Mouse (Mus musculus) stomach, postnatal 0 days (tissue): ENCODE measurements at regions not wholly inside any gene's neighbourhood (a gene's known extent, or its start where the extent isn't known, plus 50 kb on each side); places are given as distances from the start of the nearest gene placed in this dataset.

Experiments
- ATAC-seq: fragments of 200-750 bp; cut with Nextera tagmentation; 2 replicates; pipeline ENCODE4 v1.8.0; 2017; ENCODE audit not compliant: low FRiP score, low TSS enrichment
- DNase-seq: peaks from one replicate; pipeline ENCODE4 v3.0.0-alpha.2; 2016; ENCODE audit warnings: low spot score
- H3K27ac ChIP-seq: fragments of 300-500 bp; sonication (generic); replicated peaks from 2 replicates; pipeline ENCODE4 v1.5.1; 2014; ENCODE audit warnings: mild to moderate bottlenecking, control low read depth
- H3K27me3 ChIP-seq: fragments of 300-500 bp; sonication (generic); 2 replicates; pipeline ENCODE4 v1.6.1; 2014; ENCODE audit warnings: low read length; ENCODE audit not compliant: control insufficient read depth, insufficient read depth
- H3K36me3 ChIP-seq: fragments of 300-500 bp; sonication (generic); 2 replicates; pipeline ENCODE4 v1.6.1; 2014; ENCODE audit warnings: low read length, mixed read lengths; ENCODE audit not compliant: control insufficient read depth, insufficient read depth
- H3K4me1 ChIP-seq: fragments of 300-500 bp; sonication (generic); replicated peaks from 2 replicates; pipeline ENCODE4 v1.6.1; 2014; ENCODE audit warnings: antibody characterized with exemption; ENCODE audit not compliant: control insufficient read depth, insufficient read depth
- H3K4me2 ChIP-seq: fragments of 300-500 bp; sonication (generic); replicated peaks from 2 replicates; pipeline ENCODE4 v1.6.1; 2014; ENCODE audit warnings: low read depth, mild to moderate bottlenecking, control low read depth, moderate library complexity
- H3K4me3 ChIP-seq: fragments of 300-500 bp; sonication (generic); 2 replicates; pipeline ENCODE4 v1.5.1; 2014; ENCODE audit warnings: low read depth, low read length, control low read depth
- H3K9ac ChIP-seq: fragments of 300-500 bp; sonication (generic); 2 replicates; pipeline ENCODE4 v1.6.1; 2014; ENCODE audit warnings: mild to moderate bottlenecking, low read length, control low read depth, mixed read lengths
- H3K9me3 ChIP-seq: fragments of 300-500 bp; sonication (generic); 2 replicates; pipeline ENCODE4 v1.6.1; 2016; ENCODE audit warnings: low read length; ENCODE audit not compliant: control insufficient read depth
- CTCF ChIP-seq: IDR thresholded peaks from 2 replicates; pipeline ENCODE4 v1.5.1; 2016; ENCODE audit warnings: antibody characterized with exemption, low read depth, mild to moderate bottlenecking, moderate library complexity
- EP300 ChIP-seq: optimal IDR thresholded peaks from 2 replicates; pipeline ENCODE3; 2016; ENCODE audit warnings: antibody characterized with exemption
- WGBS: fragments of 180-500 bp; shearing (Covaris S2); extraction: QIAGEN DNeasy Blood & Tissue Kit; methylation state at CpG from one replicate; pipeline ENCODE4 v1.1.7; 2014; 5-methylcytosine and 5-hydroxymethylcytosine counted together

GRCm38 (mm10) chr10:16993789-16994188, 729.2 kb upstream of the Cited2 start:
- TF ChIP-seq CTCF (no peak), EP300 (no peak)
- H3K4me2 ChIP-seq: no peak overlapping the region
- no peaks in the 10 kb centered on the region for H3K36me3 ChIP-seq
- no peaks in the 10 kb centered on the region for H3K4me1 ChIP-seq
- no peaks in the 10 kb centered on the region for H3K9me3 ChIP-seq
- no peak overlapping the region for H3K4me3 ChIP-seq
- no peak overlapping the region for H3K9ac ChIP-seq
- WGBS: 52% methylated on average over 2 of the region's 2 CpGs
- ATAC-seq (no peak), DNase-seq (no peak)
- H3K27ac ChIP-seq: no peak overlapping the region
- H3K27me3 ChIP-seq: no peaks in the 10 kb centered on the region

GRCm38 (mm10) chr10:16994526-16994925, 728.5 kb upstream of the Cited2 start:
- H3K9me3 ChIP-seq: no peaks in the 10 kb centered on the region
- H3K36me3 ChIP-seq: no peaks in the 10 kb centered on the region
- no peak overlapping the region for H3K4me3 ChIP-seq
- no peaks in the 10 kb centered on the region for H3K27me3 ChIP-seq
- H3K4me2 ChIP-seq: no peak overlapping the region
- no peaks in the 10 kb centered on the region for H3K4me1 ChIP-seq
- TF ChIP-seq EP300: no peak
- no peak for TF ChIP-seq CTCF
- no peak overlapping the region for H3K9ac ChIP-seq
- DNase-seq (no peak), ATAC-seq (no peak)
- WGBS: 47% methylated on average over 6 of the region's 6 CpGs
- H3K27ac ChIP-seq: no peak overlapping the region

GRCm38 (mm10) chr10:16995010-16995409, 728.0 kb upstream of the Cited2 start:
- 67% methylated on average over 1 of the region's 1 CpGs for WGBS
- DNase-seq: no peak
- TF ChIP-seq CTCF (no peak), EP300 (no peak)

GRCm38 (mm10) chr10:16996820-16997466, 726.1 kb upstream of the Cited2 start:
- ATAC-seq: no peak
- Histone ChIP-seq H3K27me3 (no peaks in the 10 kb centered on the region), H3K27ac (no peak overlapping the region), H3K9ac (no peak overlapping the region), H3K9me3 (no peaks in the 10 kb centered on the region), H3K4me3 (no peak overlapping the region), H3K36me3 (no peaks in the 10 kb centered on the region), H3K4me1 (no peaks in the 10 kb centered on the region), H3K4me2 (no peak overlapping the region)
- WGBS: 72% methylated on average over 6 of the region's 6 CpGs
- TF ChIP-seq EP300 (no peak), CTCF (no peak)
- DNase-seq: no peak

More at GRCm38 (mm10) chr10:16995010-16995409, 728.0 kb upstream of the Cited2 start:
- Histone ChIP-seq H3K9me3 (no peaks in the 10 kb centered on the region), H3K4me3 (no peak overlapping the region), H3K4me2 (no peak overlapping the region), H3K27ac (no peak overlapping the region), H3K27me3 (no peaks in the 10 kb centered on the region), H3K4me1 (no peaks in the 10 kb centered on the region), H3K36me3 (no peaks in the 10 kb centered on the region), H3K9ac (no peak overlapping the region)
- ATAC-seq: no peak

GRCm38 (mm10) chr10:17001320-17001719, 721.7 kb upstream of the Cited2 start:
- WGBS: 77% methylated on average over 8 of the region's 8 CpGs
- no peaks in the 10 kb centered on the region for H3K9me3 ChIP-seq
- no peaks in the 10 kb centered on the region for H3K36me3 ChIP-seq
- no peak overlapping the region for H3K27ac ChIP-seq
- no peaks in the 10 kb centered on the region for H3K4me1 ChIP-seq
- H3K9ac ChIP-seq: no peak overlapping the region
- no peak for TF ChIP-seq EP300
- TF ChIP-seq CTCF: no peak
- ATAC-seq (no peak), DNase-seq (no peak)
- no peak overlapping the region for H3K4me3 ChIP-seq
- H3K4me2 ChIP-seq: no peak overlapping the region
- H3K27me3 ChIP-seq: no peaks in the 10 kb centered on the region

GRCm38 (mm10) chr10:17003123-17003849, 719.7 kb upstream of the Cited2 start:
- no peak for DNase-seq
- Histone ChIP-seq H3K9me3 (no peaks in the 10 kb centered on the region), H3K27ac (no peak overlapping the region)

More at GRCm38 (mm10) chr10:17003123-17003849, 719.7 kb upstream of the Cited2 start:
- H3K4me2 ChIP-seq: no peak overlapping the region
- 48% methylated on average over 4 of the region's 4 CpGs for WGBS
- H3K4me3 ChIP-seq: no peak overlapping the region
- no peaks in the 10 kb centered on the region for H3K36me3 ChIP-seq
- H3K9ac ChIP-seq: no peak overlapping the region
- no peaks in the 10 kb centered on the region for H3K4me1 ChIP-seq
- H3K27me3 ChIP-seq: no peaks in the 10 kb centered on the region
- no peak for TF ChIP-seq CTCF
- no peak for TF ChIP-seq EP300
- no peak for ATAC-seq
